Mouse (Mus musculus) embryonic fibroblast, embryonic 13.5 days (primary cell): Measurements from ENCODE around the gene Inmt.

Source experiments
- CTCF ChIP-seq: IDR thresholded peaks from 2 replicates; pipeline ENCODE4 v1.5.1; 2011; ENCODE audit warnings: mild to moderate bottlenecking, control low read depth, low read length, moderate library complexity, borderline replicate concordance; ENCODE audit not compliant: insufficient read depth
- POLR2A ChIP-seq: IDR thresholded peaks from 2 replicates; pipeline ENCODE4 v1.6.1; 2011; ENCODE audit warnings: low read depth, mild to moderate bottlenecking, control low read depth, low read length, moderate library complexity

DNA sequence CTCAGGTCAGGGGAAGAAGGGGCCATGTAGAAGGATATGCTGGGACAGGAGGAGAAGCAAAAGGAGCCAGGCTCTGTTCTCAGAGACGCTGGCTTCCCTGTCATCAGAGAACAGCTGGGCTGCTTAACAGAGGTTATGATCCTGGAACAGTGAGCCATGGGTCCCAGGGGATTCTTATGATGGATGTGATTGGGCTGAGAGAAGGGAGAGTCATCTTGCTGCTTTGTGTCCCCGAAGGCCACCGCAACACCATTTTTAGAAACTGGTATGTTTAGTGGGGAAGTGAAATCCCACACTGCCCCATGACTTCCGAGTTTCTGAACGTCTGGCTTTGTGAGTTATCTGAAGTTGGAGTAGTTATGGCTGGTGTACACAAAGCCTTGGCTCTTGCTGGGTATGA is 29.6 kb downstream of the Inmt start:
- TF ChIP-seq CTCF, result no peak
- no peak for TF ChIP-seq POLR2A
